Mouse (Mus musculus): ENCODE measurements at regions not wholly inside any gene's neighbourhood (a gene's known extent, or its start where the extent isn't known, plus 50 kb on each side); places are given as distances from the start of the nearest gene placed in this dataset.

DNA sequence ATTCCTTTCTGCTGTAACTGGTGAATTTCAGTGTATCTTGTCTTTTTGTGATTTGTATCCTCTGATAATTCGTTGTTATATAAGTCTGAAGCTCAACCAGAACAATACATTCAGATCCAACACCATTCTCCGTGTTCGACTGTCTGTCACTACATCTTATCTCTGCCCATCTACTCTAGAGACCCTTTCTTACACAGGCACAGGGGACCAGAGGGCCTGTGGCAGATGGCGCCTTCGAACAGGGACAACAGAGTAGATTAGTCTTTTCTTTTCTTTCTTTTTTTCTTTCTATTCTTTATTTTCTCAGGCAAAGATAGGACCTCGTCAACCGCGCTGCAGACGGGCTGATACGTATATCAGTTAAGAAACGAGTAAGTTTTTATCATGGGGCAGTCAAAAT is 215.3 kb downstream of the Gm21294 start:
- peak; percentile 0 to 1 for DNase-seq (ENCODE audit: low spot score in 2 of 2)
